Mouse (Mus musculus) heart, embryonic 15.5 days (tissue): ENCODE data around the gene Macrod2. TPM values are rescaled to one million over a fixed set of nuclear protein-coding genes. Genes with fewer than 3 reads are reported as not detected.

Experiments used
- ATAC-seq: fragments of 200-750 bp; cut with Nextera tagmentation; replicated peaks from 2 replicates; pipeline ENCODE4 v1.8.0; 2017; ENCODE audit warnings: low read depth, moderate TSS enrichment; ENCODE audit not compliant: insufficient number of reproducible peaks, insufficient read depth, low FRiP score
- H3K27ac ChIP-seq: fragments of 300-500 bp; sonication (generic); 2 replicates; pipeline ENCODE4 v1.5.1; 2015; ENCODE audit warnings: mild to moderate bottlenecking, inconsistent platforms
- H3K27me3 ChIP-seq: fragments of 300-500 bp; sonication (generic); 2 replicates; pipeline ENCODE4 v1.6.1; 2015; ENCODE audit warnings: inconsistent platforms
- H3K36me3 ChIP-seq: fragments of 300-500 bp; sonication (generic); 2 replicates; pipeline ENCODE4 v1.6.1; 2015; ENCODE audit warnings: mild to moderate bottlenecking, inconsistent platforms
- H3K4me1 ChIP-seq: fragments of 300-500 bp; sonication (generic); replicated peaks from 2 replicates; pipeline ENCODE4 v1.6.1; 2015; ENCODE audit warnings: inconsistent platforms
- H3K4me2 ChIP-seq: fragments of 300-500 bp; sonication (generic); 2 replicates; pipeline ENCODE4 v1.6.1; 2015; ENCODE audit warnings: inconsistent platforms, mild to moderate bottlenecking, moderate library complexity
- H3K4me3 ChIP-seq: fragments of 300-500 bp; sonication (generic); 2 replicates; pipeline ENCODE4 v1.5.1; 2015; ENCODE audit warnings: mild to moderate bottlenecking, inconsistent platforms
- H3K9ac ChIP-seq: fragments of 300-500 bp; sonication (generic); 2 replicates; pipeline ENCODE4 v1.6.1; 2015; ENCODE audit warnings: mild to moderate bottlenecking, inconsistent platforms
- H3K9me3 ChIP-seq: fragments of 300-500 bp; sonication (generic); replicated peaks from 2 replicates; pipeline ENCODE4 v1.6.1; 2016; ENCODE audit warnings: inconsistent platforms
- WGBS: fragments of 180-500 bp; shearing (Covaris S2); methylation state at CpG from one replicate; pipeline ENCODE4 v1.1.7; 2015; ENCODE audit warnings: mixed read lengths; 5-methylcytosine and 5-hydroxymethylcytosine counted together
- polyA plus RNA-seq: library from polyadenylated mRNA; unstranded; fragments of >200 nt; fragmentation: Nextera tagmentation; extraction: Ambion mirVana; gene quantifications from 2 replicates; pipeline ENCODE4 v1.2.1, GENCODE M21; 2015

Gene Macrod2
- polyA plus RNA-seq, 1 experiment from 2014 or later = 25.3 TPM

GRCm38 (mm10) chr2:142344758-142345157 lies 1949.6 kb downstream of the Macrod2 start:
- no peaks in the 10 kb centered on the region for H3K27me3 ChIP-seq
- H3K4me2 ChIP-seq = no peak overlapping the region
- no peak for ATAC-seq
- H3K9ac ChIP-seq = no peak overlapping the region
- H3K27ac ChIP-seq = no peak overlapping the region
- no peaks in the 10 kb centered on the region for H3K36me3 ChIP-seq
- no peaks in the 10 kb centered on the region for H3K4me1 ChIP-seq
- 84% methylated on average over 2 of the region's 2 CpGs for WGBS
- no peaks in the 10 kb centered on the region for H3K9me3 ChIP-seq
- H3K4me3 ChIP-seq = no peak overlapping the region

- Histone ChIP-seq H3K36me3 (no peaks in the 10 kb centered on the region), H3K27ac (no peak overlapping the region), H3K4me1 (no peaks in the 10 kb centered on the region), H3K9ac (no peak overlapping the region), H3K4me3 (no peak overlapping the region), H3K27me3 (no peaks in the 10 kb centered on the region), H3K9me3 (no peaks in the 10 kb centered on the region), H3K4me2 (no peak overlapping the region)
- no peak for ATAC-seq
Measured at GRCm38 (mm10) chr2:142349805-142350204, 1954.7 kb downstream of the Macrod2 start.

- no peak overlapping the region for H3K4me3 ChIP-seq
- H3K27me3 ChIP-seq = no peaks in the 10 kb centered on the region
- H3K9ac ChIP-seq = no peak overlapping the region
- no peaks in the 10 kb centered on the region for H3K4me1 ChIP-seq
- no peak overlapping the region for H3K4me2 ChIP-seq
- WGBS = 17% methylated on average over 5 of the region's 5 CpGs
- H3K36me3 ChIP-seq = no peaks in the 10 kb centered on the region
- no peak for ATAC-seq
- no peaks in the 10 kb centered on the region for H3K9me3 ChIP-seq
- H3K27ac ChIP-seq = no peak overlapping the region
Measured at GRCm38 (mm10) chr2:142362888-142363287, 1967.8 kb downstream of the Macrod2 start.

- Histone ChIP-seq H3K4me2 (no peak overlapping the region), H3K4me1 (no peaks in the 10 kb centered on the region), H3K4me3 (no peak overlapping the region), H3K9ac (no peak overlapping the region), H3K27me3 (no peaks in the 10 kb centered on the region), H3K9me3 (no peaks in the 10 kb centered on the region), H3K27ac (no peak overlapping the region), H3K36me3 (no peaks in the 10 kb centered on the region)
- WGBS = 16% methylated on average over 3 of the region's 3 CpGs
- ATAC-seq = no peak
Measured at GRCm38 (mm10) chr2:142373978-142374377, 1978.9 kb downstream of the Macrod2 start.

- Histone ChIP-seq H3K4me2 (no peak overlapping the region), H3K9me3 (no peaks in the 10 kb centered on the region), H3K27me3 (no peaks in the 10 kb centered on the region), H3K4me3 (no peak overlapping the region), H3K36me3 (no peaks in the 10 kb centered on the region), H3K4me1 (no peaks in the 10 kb centered on the region), H3K9ac (no peak overlapping the region), H3K27ac (no peak overlapping the region)
- ATAC-seq = peak; percentile 35; the same call in 1 of the 2 replicates
- 78% methylated on average over 2 of the region's 2 CpGs for WGBS
Measured at GRCm38 (mm10) chr2:142380563-142380962, 1985.5 kb downstream of the Macrod2 start.

GRCm38 (mm10) chr2:142381081-142381579 lies 1986.0 kb downstream of the Macrod2 start:
- no peak overlapping the region for H3K4me3 ChIP-seq
- no peaks in the 10 kb centered on the region for H3K36me3 ChIP-seq
- H3K27ac ChIP-seq = no peak overlapping the region
- no peaks in the 10 kb centered on the region for H3K27me3 ChIP-seq
- H3K4me1 ChIP-seq = no peaks in the 10 kb centered on the region
- no peak overlapping the region for H3K4me2 ChIP-seq
- ATAC-seq = no peak
- WGBS = 85% methylated on average over 2 of the region's 2 CpGs
- H3K9me3 ChIP-seq = no peaks in the 10 kb centered on the region
- H3K9ac ChIP-seq = no peak overlapping the region

- Histone ChIP-seq H3K4me1 (no peaks in the 10 kb centered on the region), H3K4me3 (no peak overlapping the region), H3K9ac (no peak overlapping the region), H3K27me3 (no peaks in the 10 kb centered on the region), H3K27ac (no peak overlapping the region), H3K4me2 (no peak overlapping the region), H3K9me3 (no peaks in the 10 kb centered on the region), H3K36me3 (no peaks in the 10 kb centered on the region)
- ATAC-seq = no peak
Measured at GRCm38 (mm10) chr2:142393546-142393945, 1998.4 kb downstream of the Macrod2 start.

GRCm38 (mm10) chr2:142399490-142399889 lies 2004.4 kb downstream of the Macrod2 start:
- Histone ChIP-seq H3K9me3 (no peaks in the 10 kb centered on the region), H3K27ac (no peak overlapping the region), H3K36me3 (no peaks in the 10 kb centered on the region), H3K4me1 (0 out of 2 replicates have a peak, but pooled peaks cover 3% of the 10 kb centered on the region), H3K27me3 (no peaks in the 10 kb centered on the region), H3K4me2 (no peak overlapping the region), H3K4me3 (no peak overlapping the region), H3K9ac (no peak overlapping the region)
- WGBS = 28% methylated on average over 1 of the region's 1 CpGs
- ATAC-seq = no peak

- no peak for ATAC-seq
- no peak overlapping the region for H3K9ac ChIP-seq
- H3K4me1 ChIP-seq = 0 out of 2 replicates have a peak, but pooled peaks cover 3% of the 10 kb centered on the region
- no peak overlapping the region for H3K4me3 ChIP-seq
- 67% methylated on average over 4 of the region's 4 CpGs for WGBS
- no peaks in the 10 kb centered on the region for H3K27me3 ChIP-seq
- no peaks in the 10 kb centered on the region for H3K36me3 ChIP-seq
- no peaks in the 10 kb centered on the region for H3K9me3 ChIP-seq
- H3K4me2 ChIP-seq = no peak overlapping the region
- no peak overlapping the region for H3K27ac ChIP-seq
Measured at GRCm38 (mm10) chr2:142400781-142401180, 2005.7 kb downstream of the Macrod2 start.

- Histone ChIP-seq H3K4me2 (no peak overlapping the region), H3K36me3 (no peaks in the 10 kb centered on the region), H3K27ac (no peak overlapping the region), H3K9me3 (no peaks in the 10 kb centered on the region), H3K4me1 (0 out of 2 replicates have a peak, but pooled peaks cover 3% of the 10 kb centered on the region), H3K27me3 (no peaks in the 10 kb centered on the region), H3K4me3 (no peak overlapping the region), H3K9ac (no peak overlapping the region)
- WGBS = 91% methylated on average over 3 of the region's 3 CpGs
- no peak for ATAC-seq
Measured at GRCm38 (mm10) chr2:142401359-142401758, 2006.2 kb downstream of the Macrod2 start.

- Histone ChIP-seq H3K27ac (no peak overlapping the region), H3K4me3 (no peak overlapping the region), H3K27me3 (no peaks in the 10 kb centered on the region), H3K9ac (no peak overlapping the region), H3K36me3 (no peaks in the 10 kb centered on the region), H3K4me1 (peaks cover 9% of the 10 kb centered on the region; the same call in 1 of the 2 replicates), H3K4me2 (no peak overlapping the region), H3K9me3 (no peaks in the 10 kb centered on the region)
- no peak for ATAC-seq
Measured at GRCm38 (mm10) chr2:142403394-142403793, 2008.3 kb downstream of the Macrod2 start.

- Histone ChIP-seq H3K36me3 (no peaks in the 10 kb centered on the region), H3K27me3 (no peaks in the 10 kb centered on the region), H3K4me1 (peaks cover 9% of the 10 kb centered on the region; the same call in 1 of the 2 replicates), H3K4me2 (no peak overlapping the region), H3K4me3 (no peak overlapping the region), H3K27ac (no peak overlapping the region), H3K9ac (no peak overlapping the region), H3K9me3 (no peaks in the 10 kb centered on the region)
- no peak for ATAC-seq
- WGBS = 66% methylated on average over 6 of the region's 6 CpGs
Measured at GRCm38 (mm10) chr2:142404321-142404720, 2009.2 kb downstream of the Macrod2 start.
